8 mouse cellular contexts compared by ENCODE assay signal in genomic region chr1:71556688-71557612, GRCm38 (mm10). TPM values are rescaled to one million over a fixed set of nuclear protein-coding genes. Genes with fewer than 3 reads are reported as not detected.
DNase-seq lines count a peak whose midpoint lies in the region; ATAC-seq lines count a peak whose summit lies in the region.

Gene Atic, plus strand, starts transcription at chr1:71557150.

- peaks cover 24% of the 10 kb centered on the region for H3K36me3 ChIP-seq in hindbrain, embryonic 12.5 days

- peak within 1 kb of the TSS; percentile 62 for H3K4me3 ChIP-seq in hindbrain, embryonic 12.5 days

- peak within 1 kb of the TSS; percentile 58 for H3K27ac ChIP-seq in hindbrain, embryonic 12.5 days

- peak within 1 kb of the TSS; percentile 78 for H3K9ac ChIP-seq in hindbrain, embryonic 12.5 days

- peak; percentile 97 for DNase-seq in NIH3T3 (ENCODE audit: low read depth)
- peak; percentile 90 to 94 for DNase-seq in cerebellum, postnatal 10 days
- peak; percentile 82 to 84 for DNase-seq in frontal cortex, postnatal 10 days (ENCODE audit: low spot score in 2 of 2)
- peak; percentile 75 to 83 for DNase-seq in layer of hippocampus, postnatal 14 days (ENCODE audit: low spot score in 2 of 2)
- DNase-seq in lung, postnatal 14 days, result peak; percentile 89
- peak; percentile 67 for DNase-seq in retina, adult 2 months (ENCODE audit: low read depth, low spot score)
- DNase-seq in thymus, postnatal 36 days, result peak; percentile 87 to 92

- peak; percentile 99 for ATAC-seq in hindbrain, embryonic 12.5 days (ENCODE audit: low FRiP score)

- H3K4me2 ChIP-seq in hindbrain, embryonic 12.5 days (replicated peaks), result peak within 1 kb of the TSS; percentile 87

- H3K27me3 ChIP-seq in hindbrain, embryonic 12.5 days, result no peaks in the 10 kb centered on the region

- peaks cover 8% of the 10 kb centered on the region; the same call in 1 of the 2 replicates for H3K9me3 ChIP-seq in hindbrain, embryonic 12.5 days (replicated peaks)

- under 1% methylated on average over 55 of the region's 55 CpGs for WGBS in hindbrain, embryonic 12.5 days

- peaks cover 10% of the 10 kb centered on the region for H3K4me1 ChIP-seq in hindbrain, embryonic 12.5 days

RNA-seq across cellular contexts. Expression of gene Atic, which starts in this region (rescaled TPM):
- 39.0 TPM in 2 replicates for polyA plus RNA-seq in hindbrain, embryonic 12.5 days (2016; fragmentation: Nextera tagmentation; extraction: Ambion mirVana)
- total RNA-seq in layer of hippocampus, postnatal 14 days (2021), result 10 to 100 TPM; 33.0 to 34.2 TPM

Comparison
In these comparisons a context has a peak if more than half of its experiments do, and no peak if none do; other contexts are left out.
1. Peak in every context shown above with its lines: DNase-seq, ATAC-seq, H3K4me3 ChIP-seq and H3K27ac ChIP-seq.